Mouse (Mus musculus) lung, embryonic 16.5 days (tissue): ENCODE measurements at regions not wholly inside any gene's neighbourhood (a gene's known extent, or its start where the extent isn't known, plus 50 kb on each side); places are given as distances from the start of the nearest gene placed in this dataset.
"Not testable (repeated sequence)": the region's sequence is repeated elsewhere in the genome, so short reads cannot be mapped to it uniquely, and the experiment has no call there.

Source experiments
- ATAC-seq: fragments of 200-750 bp; cut with Nextera tagmentation; 2 replicates; pipeline ENCODE4 v1.8.0; 2017; ENCODE audit warnings: low read depth, mild to moderate bottlenecking, moderate library complexity
- H3K27ac ChIP-seq: fragments of 300-500 bp; sonication (generic); 2 replicates; pipeline ENCODE4 v1.5.1; 2014; ENCODE audit warnings: mild to moderate bottlenecking, control low read depth, low read length
- H3K27me3 ChIP-seq: fragments of 300-500 bp; sonication (generic); 2 replicates; pipeline ENCODE4 v1.6.1; 2014; ENCODE audit warnings: low read depth, low read length, mixed read lengths; ENCODE audit not compliant: control insufficient read depth, insufficient read depth
- H3K36me3 ChIP-seq: fragments of 300-500 bp; sonication (generic); 2 replicates; pipeline ENCODE4 v1.6.1; 2014; ENCODE audit warnings: low read length; ENCODE audit not compliant: control insufficient read depth, insufficient read depth
- H3K4me1 ChIP-seq: fragments of 300-500 bp; sonication (generic); replicated peaks from 2 replicates; pipeline ENCODE4 v1.6.1; 2014; ENCODE audit warnings: low read length, mixed read lengths; ENCODE audit not compliant: control insufficient read depth, insufficient read depth
- H3K4me2 ChIP-seq: fragments of 300-500 bp; sonication (generic); 2 replicates; pipeline ENCODE4 v1.6.1; 2014; ENCODE audit warnings: low read depth, low read length, control low read depth
- H3K4me3 ChIP-seq: fragments of 300-500 bp; sonication (generic); 2 replicates; pipeline ENCODE4 v1.5.1; 2014; ENCODE audit warnings: mild to moderate bottlenecking, low read length, control low read depth
- H3K9ac ChIP-seq: fragments of 300-500 bp; sonication (generic); 2 replicates; pipeline ENCODE4 v1.6.1; 2014; ENCODE audit warnings: low read length, control low read depth
- H3K9me3 ChIP-seq: fragments of 300-500 bp; sonication (generic); 2 replicates; pipeline ENCODE4 v1.6.1; 2016; ENCODE audit warnings: low read length; ENCODE audit not compliant: control insufficient read depth
- WGBS: fragments of 180-500 bp; shearing (Covaris S2); extraction: QIAGEN DNeasy Blood & Tissue Kit; methylation state at CpG from one replicate; pipeline ENCODE4 v1.1.7; 2014; 5-methylcytosine and 5-hydroxymethylcytosine counted together

- H3K27me3 ChIP-seq, H3K9ac ChIP-seq: not testable (repeated sequence)
- WGBS, result 73% methylated on average over 1 of the region's 1 CpGs
Observed at GRCm38 (mm10) chr14:73441206-73441950, 56.3 kb upstream of the Itm2b start.

DNA sequence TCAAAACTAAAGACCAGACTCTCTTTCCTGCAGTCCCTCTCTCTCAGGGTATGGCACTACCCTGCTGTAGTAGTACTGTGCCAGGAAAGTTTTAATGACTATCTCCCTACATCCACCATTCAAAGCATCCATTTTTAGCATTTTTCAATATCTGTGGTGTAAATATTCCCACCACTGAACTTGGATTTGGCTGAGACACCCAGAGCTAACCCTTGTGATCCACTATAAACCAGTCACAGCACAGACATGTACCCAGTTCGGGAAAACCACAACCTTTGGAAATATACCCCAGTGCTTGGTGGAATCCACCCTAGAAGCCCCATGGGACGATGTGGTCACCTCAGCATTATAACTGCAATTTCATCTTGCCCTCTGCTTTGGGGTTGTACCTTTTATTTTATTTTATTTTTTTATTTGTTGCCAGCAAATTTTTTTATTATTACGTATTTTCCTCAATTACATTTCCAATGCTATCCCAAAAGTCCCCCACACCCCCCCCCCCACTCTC lies 54.8 kb upstream of the Itm2b start:
- Histone ChIP-seq H3K36me3 (no peaks in the 10 kb centered on the region), H3K4me1 (no peaks in the 10 kb centered on the region), H3K4me2 (no peak overlapping the region), H3K4me3 (no peak overlapping the region), H3K9ac (no peak overlapping the region), H3K27ac (no peak overlapping the region), H3K9me3 (no peaks in the 10 kb centered on the region), H3K27me3 (no peaks in the 10 kb centered on the region)
- WGBS, result 91% methylated on average over 3 of the region's 3 CpGs
- ATAC-seq, result no peak

More at GRCm38 (mm10) chr14:73441206-73441950, 56.3 kb upstream of the Itm2b start:
- H3K9me3 ChIP-seq, H3K4me1 ChIP-seq, H3K4me3 ChIP-seq, H3K27ac ChIP-seq, H3K36me3 ChIP-seq, H3K4me2 ChIP-seq, ATAC-seq: not testable (repeated sequence)

GRCm38 (mm10) chr14:73435839-73436238 lies 50.8 kb upstream of the Itm2b start:
- H3K4me2 ChIP-seq, result no peak overlapping the region
- H3K9me3 ChIP-seq, result no peaks in the 10 kb centered on the region
- no peak overlapping the region for H3K4me3 ChIP-seq
- WGBS, result 48% methylated on average over 4 of the region's 4 CpGs
- H3K36me3 ChIP-seq, result no peaks in the 10 kb centered on the region
- no peaks in the 10 kb centered on the region for H3K4me1 ChIP-seq
- ATAC-seq, result no peak
- no peak overlapping the region for H3K27ac ChIP-seq
- no peaks in the 10 kb centered on the region for H3K27me3 ChIP-seq
- no peak overlapping the region for H3K9ac ChIP-seq
